Mouse (Mus musculus) T-cell, adult 2 months (primary cell): Measurements from ENCODE around the gene Gm17660.

Source experiments
- DNase-seq: peaks from one replicate; pipeline ENCODE4 v3.0.0; 2022; ENCODE audit warnings: low spot score

Gene Gm17660

DNA sequence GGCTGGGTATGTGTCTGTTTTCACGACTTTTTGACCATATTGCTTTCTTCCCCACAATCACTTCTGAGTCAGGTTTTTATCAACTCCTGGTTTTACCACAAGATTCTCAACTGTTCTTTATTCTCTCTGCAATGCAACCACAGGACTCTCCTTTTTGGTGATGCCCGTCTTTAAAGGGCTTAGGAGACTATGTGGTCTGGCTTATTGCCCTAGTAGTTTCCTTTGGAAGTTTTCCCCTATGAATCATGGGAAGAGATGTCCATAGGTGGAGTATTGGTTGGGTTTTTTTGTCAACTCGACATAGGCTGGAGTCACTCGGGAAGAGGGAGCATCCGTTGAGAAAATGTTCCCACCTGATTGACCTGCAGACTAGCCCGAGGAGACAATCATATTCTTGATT is 3.3 kb upstream of the Gm17660 start:
- no peak for DNase-seq

DNA sequence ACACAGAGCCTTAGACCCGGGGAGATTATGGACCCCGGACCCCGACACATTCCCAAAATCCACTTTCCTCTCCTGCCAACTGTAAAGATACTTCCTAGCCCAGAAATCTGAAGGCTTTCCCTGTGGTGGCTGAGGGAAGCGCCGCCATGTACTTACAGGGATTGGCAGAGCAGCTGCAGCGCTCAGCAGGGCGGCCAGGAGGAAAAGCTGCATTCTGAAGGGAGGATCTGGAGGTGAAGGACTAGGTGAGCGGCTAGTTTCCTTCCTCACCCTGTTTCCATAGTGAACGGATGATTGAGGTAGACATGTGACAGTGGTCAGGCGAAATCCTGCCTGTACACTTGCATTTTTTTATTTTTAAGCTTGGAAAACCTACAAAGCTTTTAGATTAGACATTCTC is 1.0 kb downstream of the Gm17660 start:
- DNase-seq: no peak

DNA sequence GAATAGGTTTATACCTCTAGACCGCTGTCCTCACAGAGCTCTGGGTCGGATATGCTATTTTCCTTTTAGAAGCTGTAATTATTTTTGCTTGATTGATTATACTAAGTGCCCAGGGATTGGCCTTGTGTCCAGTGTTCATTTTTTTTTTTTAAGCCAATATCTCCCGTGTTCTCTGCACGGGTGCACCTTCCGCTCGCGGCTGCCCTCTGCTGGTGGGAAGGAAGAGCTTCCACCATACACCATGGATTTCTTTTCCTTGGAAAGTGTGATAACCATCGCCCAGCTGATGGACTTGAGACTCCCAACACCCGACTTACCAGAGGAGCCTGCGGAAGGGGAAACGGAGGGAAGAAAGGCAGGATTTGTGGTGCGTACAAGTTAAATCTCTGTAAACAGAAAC is 3.0 kb downstream of the Gm17660 start:
- DNase-seq: peak; percentile 42

DNA sequence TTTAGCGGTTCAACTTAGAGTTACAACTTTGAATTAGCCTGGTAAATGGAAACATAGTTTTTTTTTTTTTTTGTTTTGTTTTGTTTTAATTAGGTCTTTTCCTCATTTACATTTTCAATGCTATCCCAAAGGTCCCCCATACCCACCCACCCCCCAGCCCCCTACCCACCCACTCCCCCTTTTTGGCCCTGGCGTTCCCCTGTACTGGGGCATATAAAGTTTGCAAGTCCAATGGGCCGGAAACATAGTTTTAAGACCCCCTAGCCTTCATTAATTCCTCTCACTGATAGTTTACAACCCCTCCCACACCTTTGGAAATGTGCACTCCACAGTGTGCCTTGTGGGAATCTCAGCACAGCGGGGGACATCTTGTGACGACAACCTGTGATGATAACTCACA is 3.8 kb downstream of the Gm17660 start:
- no peak for DNase-seq

DNA sequence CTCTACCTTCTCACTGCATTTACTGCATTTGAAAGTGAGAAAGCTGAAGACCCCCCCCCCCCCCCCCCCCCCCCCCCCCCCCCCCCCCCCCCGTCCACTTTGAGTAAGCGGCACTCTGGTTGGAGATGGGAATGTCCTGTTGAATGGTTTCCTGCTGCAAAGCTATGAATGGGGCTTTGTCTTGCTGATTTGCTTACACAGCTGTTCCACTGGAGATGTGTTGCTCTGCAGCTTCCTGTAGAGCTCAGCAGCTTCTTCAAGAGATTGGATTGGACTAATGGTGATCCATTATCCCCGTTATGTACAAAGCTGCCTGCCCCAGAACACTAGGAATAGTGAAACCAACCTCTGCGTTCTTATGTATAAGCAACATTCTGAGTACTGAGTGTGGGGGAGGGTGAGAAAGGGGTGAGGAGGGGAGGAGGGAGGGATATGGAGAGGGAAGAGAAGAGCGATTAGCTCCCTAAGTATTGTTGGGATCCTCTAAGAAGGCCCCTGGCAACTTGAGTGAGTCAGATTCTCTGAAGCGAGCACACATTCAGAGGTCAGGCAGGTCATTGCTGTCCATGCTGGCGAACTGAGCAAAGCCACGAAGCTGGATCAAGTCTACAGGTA is 5.0 kb downstream of the Gm17660 start:
- DNase-seq: no peak

DNA sequence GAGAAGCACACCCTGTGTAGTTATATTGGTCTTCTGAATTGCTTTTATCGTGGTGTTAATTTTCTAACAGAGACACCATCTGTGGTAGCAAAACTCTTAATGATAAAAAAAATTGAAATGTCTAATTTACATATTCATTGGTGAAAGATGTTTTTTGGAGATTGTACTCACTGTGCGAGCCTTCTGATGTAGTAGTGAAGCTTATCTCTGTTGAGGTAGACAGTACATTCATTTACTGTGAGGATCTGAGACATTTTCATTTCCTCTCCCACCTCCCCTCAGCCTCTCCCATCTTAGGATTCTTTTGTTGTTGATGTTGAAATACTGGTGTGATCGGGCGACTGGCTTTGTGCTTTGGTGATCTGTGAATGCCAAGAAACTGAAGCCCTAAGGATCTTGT is 6.4 kb downstream of the Gm17660 start:
- DNase-seq: no peak

- no peak for DNase-seq
These were observed 8.7 kb downstream of the Gm17660 start for GRCm38 (mm10) chr5:104068751-104069150.

- DNase-seq: no peak
These were observed 14.4 kb downstream of the Gm17660 start for GRCm38 (mm10) chr5:104062773-104063551.

DNA sequence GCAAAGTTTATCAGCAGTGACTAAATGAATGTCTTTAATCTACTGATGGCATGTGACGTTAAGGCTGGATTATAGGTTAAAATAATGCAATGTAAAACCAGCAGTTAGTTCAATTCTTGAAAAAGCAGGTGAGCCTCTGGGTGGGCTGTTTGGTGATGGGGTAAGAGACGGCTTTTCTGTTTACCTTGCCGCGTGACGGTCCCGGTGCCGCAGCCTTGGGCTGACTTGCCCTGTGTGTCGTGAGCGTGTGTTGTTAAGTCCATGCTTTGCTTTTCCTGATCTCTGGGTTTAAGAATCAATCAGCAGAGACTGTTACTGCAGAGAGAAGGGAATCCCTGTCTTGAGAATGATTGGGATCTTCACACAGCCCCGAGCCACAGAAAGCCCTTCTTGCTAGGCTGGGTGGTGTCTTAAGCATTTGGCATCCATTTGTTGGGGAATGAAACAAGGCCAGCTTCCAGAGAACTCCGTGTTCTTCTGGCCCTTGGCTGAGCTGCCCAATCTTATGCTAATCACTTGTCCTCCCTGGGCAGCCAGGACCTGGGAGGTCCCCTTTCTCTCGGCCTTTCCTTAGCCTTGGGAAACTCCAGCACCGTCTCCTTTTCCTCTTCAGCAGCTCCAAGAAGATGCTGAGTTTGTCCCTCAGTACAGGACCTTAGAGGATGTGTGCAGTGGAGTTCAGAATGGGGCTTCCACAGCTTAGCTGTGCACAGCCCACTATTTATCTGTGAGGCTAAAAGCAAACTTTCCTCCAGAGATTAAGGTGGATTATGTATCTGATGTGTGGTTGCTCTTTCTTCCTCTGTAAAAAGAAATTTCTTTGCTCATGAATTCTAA is 15.3 kb downstream of the Gm17660 start:
- DNase-seq: no peak

GRCm38 (mm10) chr5:104060429-104060828 is 17.0 kb downstream of the Gm17660 start:
- DNase-seq: no peak

DNA sequence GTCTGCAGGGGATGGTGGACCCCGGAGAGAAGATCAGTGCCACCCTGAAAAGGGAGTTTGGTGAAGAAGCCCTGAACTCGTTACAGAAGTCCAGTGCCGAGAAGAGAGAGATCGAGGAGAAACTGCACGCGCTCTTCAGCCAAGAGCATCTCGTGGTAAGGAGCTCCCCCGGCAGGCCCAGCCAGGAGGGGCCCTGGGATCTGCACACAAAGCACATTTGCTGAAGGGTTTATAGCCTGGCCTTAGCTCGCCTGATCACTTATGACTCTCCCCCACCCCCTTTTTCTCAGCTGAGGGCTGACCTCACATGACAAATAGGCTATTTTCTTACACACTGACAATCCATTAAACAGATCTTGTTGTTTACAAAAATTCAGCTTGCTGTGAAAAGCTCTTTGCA is 17.8 kb downstream of the Gm17660 start:
- DNase-seq: no peak

- DNase-seq: peak; percentile 60
These were observed 19.4 kb downstream of the Gm17660 start for GRCm38 (mm10) chr5:104058021-104058420.

GRCm38 (mm10) chr5:104056295-104056694 is 21.1 kb downstream of the Gm17660 start:
- DNase-seq: no peak

- DNase-seq: no peak
These were observed 21.6 kb downstream of the Gm17660 start for GRCm38 (mm10) chr5:104055816-104056215.

DNA sequence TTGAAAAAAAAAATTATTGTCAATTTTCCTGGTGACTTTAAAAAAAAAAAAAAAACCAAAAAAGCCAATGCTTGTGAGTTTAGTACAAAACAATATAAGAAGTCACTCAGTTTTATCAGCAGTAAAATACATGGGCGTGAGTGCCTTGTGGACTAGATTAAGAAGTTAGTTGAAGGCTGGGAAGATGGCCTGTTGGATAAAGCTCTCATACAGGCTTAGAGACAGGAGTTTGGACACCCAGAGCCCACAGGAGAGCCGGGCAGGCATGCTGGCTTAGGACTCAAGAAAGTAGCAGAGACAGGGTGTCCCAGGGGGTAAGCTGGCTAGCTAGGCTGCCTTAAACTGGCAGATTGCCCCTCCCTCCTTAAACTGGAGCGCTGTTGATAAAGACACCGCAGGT is 22.5 kb downstream of the Gm17660 start:
- no peak for DNase-seq

GRCm38 (mm10) chr5:104052956-104053355 is 24.5 kb downstream of the Gm17660 start:
- peak; percentile 44 for DNase-seq

GRCm38 (mm10) chr5:104048139-104048538 is 29.3 kb downstream of the Gm17660 start:
- no peak for DNase-seq

GRCm38 (mm10) chr5:104047200-104048105 is 30.0 kb downstream of the Gm17660 start:
- no peak for DNase-seq

DNA sequence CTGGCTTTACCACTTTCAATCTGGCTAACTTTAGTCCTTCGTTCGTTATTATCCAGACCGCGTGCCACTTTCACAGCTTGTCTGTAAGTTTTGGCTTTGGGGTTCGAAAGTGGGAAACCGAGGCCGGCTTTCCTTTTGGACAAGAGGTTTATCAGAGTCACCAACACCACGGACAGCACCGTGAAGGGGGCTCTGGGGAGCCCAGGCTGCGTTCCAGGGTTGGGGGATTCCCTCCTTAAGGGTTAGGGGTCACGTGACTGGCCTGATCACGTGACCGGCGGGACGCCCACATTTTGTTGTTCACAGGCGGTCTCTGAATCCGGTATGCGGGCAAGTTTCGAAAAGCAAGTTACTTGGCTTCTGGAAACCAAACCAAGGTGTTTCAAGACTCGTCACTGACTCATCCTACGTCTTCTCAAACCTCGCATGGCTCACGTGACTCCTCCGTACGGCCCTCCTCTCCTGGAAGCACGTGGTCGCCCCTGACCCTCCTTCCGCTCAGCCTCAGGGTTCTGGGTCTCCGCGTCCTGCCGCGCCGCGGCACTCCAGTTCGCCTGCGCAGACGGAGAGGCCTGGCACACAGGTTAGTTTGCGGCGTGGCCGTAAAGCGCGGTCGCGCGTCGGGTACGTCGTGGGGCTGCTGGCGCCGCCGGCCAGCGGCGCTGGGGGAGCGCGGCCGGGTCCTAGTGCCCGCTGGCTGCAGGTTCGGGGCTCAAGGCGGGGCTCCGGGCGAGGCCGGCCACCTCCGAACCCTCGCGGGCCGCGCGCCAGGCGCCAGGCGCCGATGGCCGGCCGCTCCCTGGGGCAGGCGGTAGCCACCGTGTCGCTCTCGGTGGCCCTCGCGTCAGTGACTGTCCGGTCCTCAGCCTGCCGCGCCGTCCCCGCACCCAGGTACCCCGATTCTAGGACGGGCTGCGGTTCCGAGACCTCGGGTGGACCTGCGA is 30.9 kb downstream of the Gm17660 start, which contains the start of gene Nudt9:
TSS of gene Nudt9 (plus strand) at position 51 of the 944 bp plus-strand sequence.
- peak; percentile 99 for DNase-seq

GRCm38 (mm10) chr5:104043704-104044103 is 33.7 kb downstream of the Gm17660 start:
- DNase-seq: no peak

DNA sequence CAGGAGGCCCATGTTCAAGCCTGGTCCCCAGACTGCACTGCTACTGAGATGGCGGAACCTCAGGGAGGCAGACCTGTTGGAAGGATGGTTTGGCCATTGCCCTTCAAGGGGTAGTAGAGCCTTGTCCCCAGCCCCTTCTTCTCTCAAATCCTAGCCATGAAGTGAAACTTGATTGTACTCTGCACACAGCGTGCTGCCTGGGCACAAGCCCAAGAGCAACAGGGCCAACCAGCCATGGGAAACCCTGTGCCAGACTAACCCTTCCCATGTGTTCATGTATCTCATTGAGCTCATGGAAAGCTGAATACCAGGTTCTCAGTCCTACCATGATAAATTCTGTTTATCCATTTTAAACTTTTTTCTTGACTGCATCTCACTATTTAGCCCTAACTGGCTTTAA is 34.5 kb downstream of the Gm17660 start:
- no peak for DNase-seq
